Mouse (Mus musculus): Measurements from ENCODE around the gene Pdlim5. TPM values are rescaled to one million over a fixed set of nuclear protein-coding genes. Genes with fewer than 3 reads are reported as not detected.
A peak's percentile ranks its signal among the peaks of the same experiment; 100 is the strongest.
"Not testable (repeated sequence)": the region's sequence is repeated elsewhere in the genome, so short reads cannot be mapped to it uniquely, and the experiment has no call there.

Pdlim5 gene
- 17.5 and 20.3 TPM in 2 replicates for polyA plus RNA-seq (2014; fragmentation: Nextera tagmentation; extraction: Ambion mirVana)

GRCm38 (mm10) chr3:142395520-142396193 is at the start of gene Pdlim5:
TSS of gene Pdlim5 (minus strand) at chr3:142395696.
- no peaks in the 10 kb centered on the region for H3K36me3 ChIP-seq (ENCODE audit: control insufficient read depth, insufficient read depth, low read length)
- peak within 1 kb of the TSS; percentile 67 for H3K9ac ChIP-seq (ENCODE audit: low read length)
- no peaks in the 10 kb centered on the region for H3K4me1 ChIP-seq (ENCODE audit: control insufficient read depth, insufficient read depth, low read length)
- peak within 1 kb of the TSS; percentile 76 for H3K4me2 ChIP-seq
- under 1% methylated on average over 46 of the region's 46 CpGs for WGBS
- H3K9me3 ChIP-seq (ENCODE audit: control insufficient read depth, low read length), result no peaks in the 10 kb centered on the region
- no peaks in the 10 kb centered on the region for H3K27me3 ChIP-seq (ENCODE audit: control insufficient read depth, insufficient read depth, low read length)
- H3K27ac ChIP-seq (ENCODE audit: low read depth, low read length), result no peak within 1 kb of the TSS; the same call in 1 of the 2 replicates
- DNase-seq (ENCODE audit: low spot score, missing footprints), result peak; percentile 100
- H3K4me3 ChIP-seq (ENCODE audit: low read depth, low read length), result peak within 1 kb of the TSS; percentile 77
- ATAC-seq (ENCODE audit: low FRiP score), result peak; percentile 99

GRCm38 (mm10) chr3:142443710-142444043 is 48.2 kb upstream of the Pdlim5 start:
- Histone ChIP-seq H3K27ac (ENCODE audit: low read depth, low read length) (no peak overlapping the region), H3K9me3 (ENCODE audit: control insufficient read depth, low read length) (no peaks in the 10 kb centered on the region), H3K27me3 (ENCODE audit: control insufficient read depth, insufficient read depth, low read length) (no peaks in the 10 kb centered on the region), H3K4me2 (no peak overlapping the region), H3K4me1 (ENCODE audit: control insufficient read depth, insufficient read depth, low read length) (peaks cover 5% of the 10 kb centered on the region), H3K36me3 (ENCODE audit: control insufficient read depth, insufficient read depth, low read length) (no peaks in the 10 kb centered on the region), H3K4me3 (ENCODE audit: low read depth, low read length) (no peak overlapping the region), H3K9ac (ENCODE audit: low read length) (no peak overlapping the region)
- DNase-seq (ENCODE audit: low spot score, missing footprints) (no peak), ATAC-seq (ENCODE audit: low FRiP score) (peak; percentile 76)
- WGBS, result 29% methylated on average over 4 of the region's 4 CpGs

- 18% methylated on average over 12 of the region's 12 CpGs for WGBS
- peak; percentile 93 for DNase-seq (ENCODE audit: low spot score, missing footprints)
- peak; percentile 72 for ATAC-seq (ENCODE audit: low FRiP score)
Observed at GRCm38 (mm10) chr3:142443006-142443709, 47.7 kb upstream of the Pdlim5 start.

GRCm38 (mm10) chr3:142442161-142442560 is 46.7 kb upstream of the Pdlim5 start:
- Histone ChIP-seq H3K9ac (ENCODE audit: low read length) (no peak overlapping the region), H3K27me3 (ENCODE audit: control insufficient read depth, insufficient read depth, low read length) (no peaks in the 10 kb centered on the region), H3K4me2 (no peak overlapping the region), H3K4me3 (ENCODE audit: low read depth, low read length) (no peak overlapping the region), H3K4me1 (ENCODE audit: control insufficient read depth, insufficient read depth, low read length) (peaks cover 5% of the 10 kb centered on the region), H3K9me3 (ENCODE audit: control insufficient read depth, low read length) (no peaks in the 10 kb centered on the region), H3K27ac (ENCODE audit: low read depth, low read length) (no peak overlapping the region), H3K36me3 (ENCODE audit: control insufficient read depth, insufficient read depth, low read length) (no peaks in the 10 kb centered on the region)
- no peak for ATAC-seq (ENCODE audit: low FRiP score)
- 85% methylated on average over 7 of the region's 7 CpGs for WGBS
- DNase-seq (ENCODE audit: low spot score, missing footprints), result no peak

More at GRCm38 (mm10) chr3:142443006-142443709, 47.7 kb upstream of the Pdlim5 start:
- no peaks in the 10 kb centered on the region for H3K27me3 ChIP-seq (ENCODE audit: control insufficient read depth, insufficient read depth, low read length)
- H3K9ac ChIP-seq (ENCODE audit: low read length), result no peak overlapping the region
- no peak overlapping the region for H3K4me2 ChIP-seq
- no peaks in the 10 kb centered on the region for H3K9me3 ChIP-seq (ENCODE audit: control insufficient read depth, low read length)
- H3K27ac ChIP-seq (ENCODE audit: low read depth, low read length), result no peak overlapping the region
- no peak overlapping the region for H3K4me3 ChIP-seq (ENCODE audit: low read depth, low read length)
- no peaks in the 10 kb centered on the region for H3K36me3 ChIP-seq (ENCODE audit: control insufficient read depth, insufficient read depth, low read length)
- H3K4me1 ChIP-seq (ENCODE audit: control insufficient read depth, insufficient read depth, low read length), result peaks cover 5% of the 10 kb centered on the region

- ATAC-seq (ENCODE audit: low FRiP score) (no peak), DNase-seq (ENCODE audit: low spot score, missing footprints) (no peak)
Observed at GRCm38 (mm10) chr3:142441142-142441541, 45.6 kb upstream of the Pdlim5 start.

GRCm38 (mm10) chr3:142440191-142440590 is 44.7 kb upstream of the Pdlim5 start:
- Histone ChIP-seq H3K4me1 (ENCODE audit: control insufficient read depth, insufficient read depth, low read length) (peaks cover 5% of the 10 kb centered on the region), H3K27me3 (ENCODE audit: control insufficient read depth, insufficient read depth, low read length) (no peaks in the 10 kb centered on the region), H3K9me3 (ENCODE audit: control insufficient read depth, low read length) (no peaks in the 10 kb centered on the region), H3K27ac (ENCODE audit: low read depth, low read length) (no peak overlapping the region), H3K36me3 (ENCODE audit: control insufficient read depth, insufficient read depth, low read length) (no peaks in the 10 kb centered on the region), H3K9ac (ENCODE audit: low read length) (no peak overlapping the region), H3K4me2 (no peak overlapping the region), H3K4me3 (ENCODE audit: low read depth, low read length) (no peak overlapping the region)
- DNase-seq (ENCODE audit: low spot score, missing footprints) (no peak), ATAC-seq (ENCODE audit: low FRiP score) (no peak)
- WGBS, result 79% methylated on average over 4 of the region's 4 CpGs

More at GRCm38 (mm10) chr3:142441142-142441541, 45.6 kb upstream of the Pdlim5 start:
- no peak overlapping the region for H3K9ac ChIP-seq (ENCODE audit: low read length)
- H3K27me3 ChIP-seq (ENCODE audit: control insufficient read depth, insufficient read depth, low read length), result no peaks in the 10 kb centered on the region
- H3K4me2 ChIP-seq, result no peak overlapping the region
- 82% methylated on average over 5 of the region's 5 CpGs for WGBS
- H3K36me3 ChIP-seq (ENCODE audit: control insufficient read depth, insufficient read depth, low read length), result no peaks in the 10 kb centered on the region
- no peaks in the 10 kb centered on the region for H3K9me3 ChIP-seq (ENCODE audit: control insufficient read depth, low read length)
- no peak overlapping the region for H3K27ac ChIP-seq (ENCODE audit: low read depth, low read length)
- H3K4me3 ChIP-seq (ENCODE audit: low read depth, low read length), result no peak overlapping the region
- H3K4me1 ChIP-seq (ENCODE audit: control insufficient read depth, insufficient read depth, low read length), result peaks cover 5% of the 10 kb centered on the region

- Histone ChIP-seq H3K27ac (ENCODE audit: low read depth, low read length) (no peak overlapping the region), H3K9me3 (ENCODE audit: control insufficient read depth, low read length) (no peaks in the 10 kb centered on the region), H3K27me3 (ENCODE audit: control insufficient read depth, insufficient read depth, low read length) (no peaks in the 10 kb centered on the region), H3K4me3 (ENCODE audit: low read depth, low read length) (no peak overlapping the region), H3K4me1 (ENCODE audit: control insufficient read depth, insufficient read depth, low read length) (peaks cover 7% of the 10 kb centered on the region), H3K36me3 (ENCODE audit: control insufficient read depth, insufficient read depth, low read length) (no peaks in the 10 kb centered on the region), H3K9ac (ENCODE audit: low read length) (no peak overlapping the region), H3K4me2 (no peak overlapping the region)
- DNase-seq (ENCODE audit: low spot score, missing footprints) (no peak), ATAC-seq (ENCODE audit: low FRiP score) (no peak)
- 49% methylated on average over 7 of the region's 7 CpGs for WGBS
Observed at GRCm38 (mm10) chr3:142439591-142440093, 44.1 kb upstream of the Pdlim5 start.

- H3K27me3 ChIP-seq (ENCODE audit: control insufficient read depth, insufficient read depth, low read length); H3K9ac ChIP-seq (ENCODE audit: low read length); H3K27ac ChIP-seq (ENCODE audit: low read depth, low read length); DNase-seq (ENCODE audit: low spot score, missing footprints); H3K9me3 ChIP-seq (ENCODE audit: control insufficient read depth, low read length); H3K4me3 ChIP-seq (ENCODE audit: low read depth, low read length); ATAC-seq (ENCODE audit: low FRiP score); H3K4me2 ChIP-seq; H3K36me3 ChIP-seq (ENCODE audit: control insufficient read depth, insufficient read depth, low read length): not testable (repeated sequence)
- WGBS, result 93% methylated on average over 8 of the region's 8 CpGs
- H3K4me1 ChIP-seq (ENCODE audit: control insufficient read depth, insufficient read depth, low read length), result peaks cover 17% of the 10 kb centered on the region
Observed at GRCm38 (mm10) chr3:142438630-142439029, 43.1 kb upstream of the Pdlim5 start.

GRCm38 (mm10) chr3:142436824-142437223 is 41.3 kb upstream of the Pdlim5 start:
- 30% methylated on average over 6 of the region's 6 CpGs for WGBS
- Histone ChIP-seq H3K27me3 (ENCODE audit: control insufficient read depth, insufficient read depth, low read length) (no peaks in the 10 kb centered on the region), H3K36me3 (ENCODE audit: control insufficient read depth, insufficient read depth, low read length) (no peaks in the 10 kb centered on the region), H3K4me1 (ENCODE audit: control insufficient read depth, insufficient read depth, low read length) (peaks cover 17% of the 10 kb centered on the region), H3K9ac (ENCODE audit: low read length) (no peak overlapping the region), H3K4me3 (ENCODE audit: low read depth, low read length) (no peak overlapping the region), H3K9me3 (ENCODE audit: control insufficient read depth, low read length) (no peaks in the 10 kb centered on the region), H3K4me2 (no peak overlapping the region), H3K27ac (ENCODE audit: low read depth, low read length) (no peak overlapping the region)
- DNase-seq (ENCODE audit: low spot score, missing footprints) (no peak), ATAC-seq (ENCODE audit: low FRiP score) (no peak)

All from midbrain, embryonic 11.5 days (tissue).